Mouse (Mus musculus): ENCODE data around the gene Gm49336. TPM values are rescaled to one million over a fixed set of nuclear protein-coding genes. Genes with fewer than 3 reads are reported as not detected.

Gm49336 gene
- polyA plus RNA-seq, 1 experiment from 2014 or later = 33.3 TPM

DNA sequence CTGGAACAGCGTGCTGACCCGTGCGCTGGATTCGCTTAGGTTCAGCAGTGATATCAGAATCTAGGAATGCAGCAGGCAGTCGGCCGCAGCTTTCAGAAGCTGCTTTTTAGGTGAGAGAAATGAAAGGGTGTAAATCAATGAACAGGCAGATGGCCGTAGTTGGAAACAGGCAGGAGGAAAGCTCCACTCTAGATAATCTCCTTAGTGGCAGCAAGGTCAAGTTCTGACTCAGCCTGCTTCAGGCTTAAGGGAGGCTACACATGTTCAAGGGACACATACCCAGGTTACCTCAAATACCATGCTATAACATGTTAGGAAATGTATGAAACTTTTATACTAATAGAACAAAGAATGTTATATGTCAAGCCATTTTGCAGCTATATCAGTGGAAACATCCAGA is 11.0 kb upstream of the Gm49336 start:
- no peak overlapping the region for H3K9ac ChIP-seq
- H3K27me3 ChIP-seq = no peaks in the 10 kb centered on the region
- no peaks in the 10 kb centered on the region for H3K36me3 ChIP-seq
- no peak overlapping the region for H3K4me2 ChIP-seq
- no peak overlapping the region for H3K27ac ChIP-seq
- 73% methylated on average over 7 of the region's 7 CpGs for WGBS (ENCODE audit: insufficient replicate concordance)
- DNase-seq = no peak
- H3K9me3 ChIP-seq (replicated peaks) = no peaks in the 10 kb centered on the region
- no peak for ATAC-seq (ENCODE audit: low read depth)
- no peak overlapping the region for H3K4me3 ChIP-seq (replicated peaks)
- peaks cover 18% of the 10 kb centered on the region for H3K4me1 ChIP-seq (replicated peaks)

DNA sequence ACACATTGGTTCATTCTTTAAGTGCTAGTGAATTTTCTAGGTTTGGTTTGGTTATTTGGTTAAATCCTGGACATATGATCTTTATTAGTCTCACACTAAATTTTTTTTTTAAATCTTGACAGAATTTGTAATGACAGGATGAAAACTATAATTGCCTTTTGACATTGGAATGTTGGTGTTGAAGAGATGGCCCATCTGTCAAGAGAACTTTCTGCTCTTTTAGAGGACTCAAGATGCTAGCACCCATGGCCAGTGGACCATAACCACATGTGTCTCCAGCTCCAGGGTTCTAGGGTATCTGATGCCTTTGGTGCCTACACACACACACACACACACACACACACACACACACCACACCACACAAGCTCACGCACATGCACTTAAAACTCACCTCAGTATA is 6.5 kb upstream of the Gm49336 start:
- Histone ChIP-seq H3K9me3 (replicated peaks) (no peaks in the 10 kb centered on the region), H3K4me2 (no peak overlapping the region), H3K4me3 (replicated peaks) (no peak overlapping the region), H3K4me1 (replicated peaks) (peaks cover 20% of the 10 kb centered on the region), H3K36me3 (no peaks in the 10 kb centered on the region), H3K27ac (no peak overlapping the region), H3K9ac (no peak overlapping the region), H3K27me3 (no peaks in the 10 kb centered on the region)
- ATAC-seq (ENCODE audit: low read depth) (no peak), DNase-seq (no peak)
- WGBS (ENCODE audit: insufficient replicate concordance) = 75% methylated on average over 1 of the region's 1 CpGs

DNA sequence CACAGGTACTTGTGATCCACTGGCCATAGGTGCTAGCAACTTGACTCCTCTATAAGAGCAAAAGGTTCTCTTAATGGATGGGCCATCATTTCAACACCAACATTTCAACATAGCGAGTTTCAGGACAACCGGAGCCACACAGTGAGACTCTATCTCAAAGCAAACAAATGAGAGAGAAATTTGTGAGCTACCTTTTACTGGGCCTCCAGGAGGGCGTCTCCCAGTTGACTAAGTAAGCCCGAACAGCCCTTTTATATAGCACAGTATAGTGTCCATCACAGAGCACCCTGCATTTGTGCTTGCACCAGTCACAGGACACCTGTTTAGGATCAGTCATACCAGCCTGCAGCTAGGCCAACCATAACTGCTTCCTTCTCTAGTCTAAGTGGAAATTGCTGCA is 5.8 kb upstream of the Gm49336 start:
- ATAC-seq (ENCODE audit: low read depth) (peak; percentile 76), DNase-seq (no peak)
- Histone ChIP-seq H3K27ac (peak overlapping the region; percentile 39; the same call in 1 of the 2 replicates), H3K9ac (peak overlapping the region; percentile 26; the same call in 1 of the 2 replicates), H3K27me3 (no peaks in the 10 kb centered on the region), H3K4me3 (replicated peaks) (no peak overlapping the region; the same call in 1 of the 2 replicates), H3K4me1 (replicated peaks) (peaks cover 27% of the 10 kb centered on the region), H3K36me3 (no peaks in the 10 kb centered on the region), H3K9me3 (replicated peaks) (no peaks in the 10 kb centered on the region), H3K4me2 (peak overlapping the region; percentile 49)
- WGBS (ENCODE audit: insufficient replicate concordance) = 52% methylated on average over 4 of the region's 4 CpGs

DNA sequence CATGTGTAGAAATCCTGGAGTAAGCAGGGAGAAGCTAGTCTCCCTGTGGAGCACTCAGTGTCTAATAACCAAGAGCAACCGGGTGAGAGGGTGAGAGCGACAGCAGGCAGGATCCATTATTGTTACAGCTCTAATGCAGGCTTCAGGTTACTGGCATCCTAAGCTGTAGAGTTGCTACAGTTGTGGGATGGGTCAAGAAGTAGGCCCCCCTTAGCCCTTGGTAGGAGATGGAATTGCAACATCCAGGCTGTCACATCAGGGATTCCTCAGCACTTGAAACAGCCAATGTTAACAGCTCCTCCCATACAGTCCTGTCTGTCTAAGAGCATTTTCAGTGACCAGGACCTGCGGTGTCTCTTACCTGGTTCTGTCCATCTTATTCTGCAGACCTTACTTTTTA is 5.0 kb upstream of the Gm49336 start:
- no peaks in the 10 kb centered on the region for H3K27me3 ChIP-seq
- ATAC-seq (ENCODE audit: low read depth) (no peak), DNase-seq (no peak)
- WGBS (ENCODE audit: insufficient replicate concordance) = 53% methylated on average over 3 of the region's 3 CpGs
- H3K4me2 ChIP-seq = no peak overlapping the region
- no peaks in the 10 kb centered on the region for H3K9me3 ChIP-seq (replicated peaks)
- H3K4me1 ChIP-seq (replicated peaks) = peaks cover 27% of the 10 kb centered on the region
- H3K36me3 ChIP-seq = no peaks in the 10 kb centered on the region
- H3K9ac ChIP-seq = 0 out of 2 replicates have a peak overlapping the region, but pooled peaks have one; percentile 26
- no peak overlapping the region for H3K4me3 ChIP-seq (replicated peaks)
- H3K27ac ChIP-seq = no peak overlapping the region

DNA sequence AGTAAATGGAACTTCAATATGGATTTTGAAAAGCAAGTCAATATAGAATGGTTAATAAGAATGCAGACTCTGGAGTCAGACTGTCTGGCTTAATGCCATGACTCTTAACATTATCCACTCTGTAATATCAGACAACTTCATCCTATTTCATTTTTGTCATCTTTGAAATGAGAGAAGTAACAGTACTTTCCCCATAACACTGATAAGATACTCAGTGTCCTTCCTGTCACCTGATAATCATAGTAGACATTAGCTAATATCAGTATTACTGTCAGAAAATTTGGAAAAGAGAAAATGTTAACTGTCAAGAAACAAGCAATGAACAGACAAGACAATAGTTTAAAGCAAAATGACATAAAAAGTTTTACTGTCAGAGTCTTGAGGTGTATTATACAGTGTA is 3.5 kb upstream of the Gm49336 start:
- no peak overlapping the region for H3K4me3 ChIP-seq (replicated peaks)
- H3K27ac ChIP-seq = no peak overlapping the region
- H3K27me3 ChIP-seq = no peaks in the 10 kb centered on the region
- no peak overlapping the region for H3K4me2 ChIP-seq
- H3K9me3 ChIP-seq (replicated peaks) = no peaks in the 10 kb centered on the region
- DNase-seq (no peak), ATAC-seq (ENCODE audit: low read depth) (no peak)
- H3K4me1 ChIP-seq (replicated peaks) = peaks cover 32% of the 10 kb centered on the region
- no peaks in the 10 kb centered on the region for H3K36me3 ChIP-seq
- H3K9ac ChIP-seq = no peak overlapping the region

DNA sequence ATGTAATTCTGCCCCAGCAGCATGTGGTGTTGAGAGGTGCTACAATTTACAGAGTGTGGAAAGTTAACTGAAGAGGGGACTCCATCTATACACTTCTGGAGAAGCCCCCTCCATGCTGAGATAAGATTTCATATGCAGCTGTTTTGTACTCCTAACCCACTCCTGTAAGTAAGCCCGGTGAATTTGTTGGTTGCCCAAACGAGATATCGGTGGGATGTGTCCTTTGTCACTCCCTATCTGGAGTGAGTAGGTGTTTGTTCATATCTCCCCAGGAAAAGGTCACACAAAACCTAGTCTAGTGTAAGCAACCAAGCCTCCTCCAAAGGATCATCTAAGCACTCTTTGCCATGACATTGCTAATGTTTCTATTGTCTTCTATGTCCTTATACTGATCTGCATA is 2.2 kb upstream of the Gm49336 start:
- DNase-seq (no peak), ATAC-seq (ENCODE audit: low read depth) (no peak)
- Histone ChIP-seq H3K9ac (0 out of 2 replicates have a peak overlapping the region, but pooled peaks have one; percentile 23), H3K27ac (no peak overlapping the region), H3K4me2 (no peak overlapping the region), H3K4me1 (replicated peaks) (peaks cover 43% of the 10 kb centered on the region), H3K36me3 (no peaks in the 10 kb centered on the region), H3K4me3 (replicated peaks) (no peak overlapping the region), H3K27me3 (no peaks in the 10 kb centered on the region), H3K9me3 (replicated peaks) (no peaks in the 10 kb centered on the region)
- WGBS (ENCODE audit: insufficient replicate concordance) = 25% methylated on average over 3 of the region's 3 CpGs

DNA sequence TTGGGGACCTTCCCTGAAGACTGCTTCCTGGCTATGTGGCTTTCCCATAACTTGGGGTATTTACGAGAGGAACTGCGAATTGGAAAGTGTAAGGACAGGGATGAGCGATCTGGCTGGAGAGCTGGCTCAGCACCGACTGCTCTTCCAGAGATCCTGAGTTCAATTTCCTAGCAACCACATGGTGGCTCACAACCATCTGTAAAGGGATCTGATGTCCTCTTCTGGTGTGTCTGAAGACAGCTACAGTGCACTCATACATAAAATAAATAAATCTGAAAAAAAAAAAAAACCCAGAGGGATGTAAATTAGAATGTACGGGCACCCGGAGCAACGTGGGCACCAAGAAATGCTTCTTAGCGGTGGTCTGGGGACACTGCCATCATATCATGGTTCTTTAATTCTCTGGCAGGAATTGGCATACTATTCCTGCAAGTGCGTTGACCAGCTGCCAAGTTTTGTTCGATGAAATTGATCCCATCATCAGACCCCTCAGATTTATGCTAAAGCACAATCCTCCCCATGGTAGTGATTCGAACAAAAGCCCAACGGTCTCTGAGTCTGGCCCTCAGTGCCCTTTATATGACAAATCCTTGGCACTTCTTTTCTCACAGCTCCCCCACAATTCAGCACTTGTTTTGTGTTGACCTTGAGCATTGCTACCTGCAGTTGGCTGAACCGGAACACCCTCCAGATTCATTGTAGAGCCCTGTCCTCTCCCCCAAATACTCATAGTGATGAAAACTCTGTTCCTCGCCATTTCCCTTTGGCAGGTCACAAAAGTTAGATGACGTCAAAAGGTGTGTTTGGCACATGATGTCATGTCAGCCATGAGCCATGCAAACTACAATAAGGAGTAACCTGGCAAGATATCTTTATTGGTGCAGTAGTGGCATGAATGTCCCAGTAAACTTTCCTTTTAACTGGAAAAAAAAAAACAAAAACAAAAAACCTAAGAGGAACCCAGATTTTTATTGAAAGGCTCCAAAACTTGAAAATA is 995 bp upstream of the Gm49336 start:
- H3K27me3 ChIP-seq = no peaks in the 10 kb centered on the region
- DNase-seq (no peak), ATAC-seq (ENCODE audit: low read depth) (no peak)
- peak overlapping the region; percentile 98 for H3K4me3 ChIP-seq (replicated peaks)
- peak overlapping the region; percentile 98 for H3K9ac ChIP-seq
- H3K27ac ChIP-seq = peak overlapping the region; percentile 87
- H3K4me1 ChIP-seq (replicated peaks) = peaks cover 44% of the 10 kb centered on the region
- peak overlapping the region; percentile 86 for H3K4me2 ChIP-seq
- 17% methylated on average over 15 of the region's 15 CpGs for WGBS (ENCODE audit: insufficient replicate concordance)
- H3K9me3 ChIP-seq (replicated peaks) = no peaks in the 10 kb centered on the region
- no peaks in the 10 kb centered on the region for H3K36me3 ChIP-seq

DNA sequence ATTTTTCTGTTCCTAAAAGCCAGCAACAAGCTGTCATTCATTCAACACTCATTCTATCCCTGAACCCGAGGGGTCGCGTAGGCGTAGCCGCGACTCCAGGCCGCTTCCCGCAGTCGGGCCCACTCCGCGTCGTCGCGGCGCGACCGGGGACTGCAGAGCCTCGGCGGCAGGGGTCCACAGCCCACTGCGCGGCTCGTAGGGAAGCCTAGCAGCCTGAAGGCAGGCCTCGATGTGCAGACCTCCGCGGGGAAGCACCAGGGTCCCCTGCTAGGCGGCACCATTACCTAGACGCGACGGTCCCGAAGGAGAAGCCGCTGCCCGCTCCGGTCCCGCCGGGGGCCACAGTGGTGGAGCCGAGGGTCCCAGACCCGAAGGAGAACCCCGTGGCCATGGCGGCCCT is 428 bp downstream of the Gm49336 start:
- peak; percentile 46 for ATAC-seq (ENCODE audit: low read depth)

DNA sequence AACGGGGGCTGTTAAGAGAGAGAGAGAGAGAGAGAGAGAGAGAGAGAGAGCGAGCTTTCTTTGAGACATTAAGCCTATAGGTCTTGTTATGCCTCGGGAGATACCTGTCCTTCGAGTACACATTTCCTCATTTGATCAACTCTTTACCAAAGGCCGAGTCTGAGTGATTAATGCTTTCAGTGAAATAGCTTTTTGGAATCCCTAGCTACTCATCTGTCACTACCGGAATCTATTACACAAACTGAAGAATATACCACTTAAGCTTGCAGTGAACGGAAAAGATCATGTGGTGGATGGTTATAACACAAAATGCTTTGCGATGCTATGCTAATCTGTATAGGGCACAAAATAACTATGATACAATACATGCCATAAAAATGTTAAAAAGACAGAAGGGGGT is 941 bp downstream of the Gm49336 start:
- WGBS (ENCODE audit: insufficient replicate concordance) = 3% methylated on average over 8 of the region's 8 CpGs
- H3K27ac ChIP-seq = peak overlapping the region; percentile 87
- ATAC-seq (ENCODE audit: low read depth) = no peak

More for the DNA sequence above, 428 bp downstream of the Gm49336 start:
- peak overlapping the region; percentile 69 for H3K4me2 ChIP-seq
- H3K36me3 ChIP-seq = peaks cover 6% of the 10 kb centered on the region
- peak overlapping the region; percentile 98 for H3K4me3 ChIP-seq (replicated peaks)
- no peaks in the 10 kb centered on the region for H3K9me3 ChIP-seq (replicated peaks)
- no peaks in the 10 kb centered on the region for H3K27me3 ChIP-seq
- whole genome bisulfite sequencing (ENCODE audit: insufficient replicate concordance) = under 1% methylated on average over 38 of the region's 39 CpGs
- no peak for DNase-seq
- peak overlapping the region; percentile 87 for H3K27ac ChIP-seq
- H3K4me1 ChIP-seq (replicated peaks) = peaks cover 32% of the 10 kb centered on the region
- H3K9ac ChIP-seq = peak overlapping the region; percentile 98

DNA sequence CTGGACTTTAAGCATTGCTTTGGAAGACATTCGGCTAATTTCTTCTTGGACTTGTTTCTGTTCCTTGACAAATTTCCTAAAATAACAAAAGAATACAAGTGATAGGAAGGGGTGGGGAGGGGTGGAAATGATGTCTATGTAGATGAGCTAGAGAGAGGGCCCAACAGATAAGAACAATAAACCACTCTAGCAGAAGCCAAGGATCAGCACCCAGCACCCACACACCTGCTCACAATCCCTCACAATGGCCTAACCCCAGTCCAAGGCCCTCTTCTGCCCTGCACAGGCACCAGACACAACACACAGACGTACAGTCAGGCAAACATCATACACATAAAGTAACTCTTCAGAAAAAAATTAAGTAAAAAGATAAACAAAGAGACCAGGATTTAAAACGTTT is 12.8 kb downstream of the Gm49336 start:
- no peaks in the 10 kb centered on the region for H3K4me1 ChIP-seq (replicated peaks)
- 69% methylated on average over 3 of the region's 3 CpGs for WGBS (ENCODE audit: insufficient replicate concordance)

More for the DNA sequence above, 941 bp downstream of the Gm49336 start:
- Histone ChIP-seq H3K4me2 (peak overlapping the region; percentile 69), H3K9me3 (replicated peaks) (no peaks in the 10 kb centered on the region), H3K9ac (peak overlapping the region; percentile 98), H3K27me3 (no peaks in the 10 kb centered on the region), H3K4me1 (replicated peaks) (peaks cover 32% of the 10 kb centered on the region), H3K4me3 (replicated peaks) (peak overlapping the region; percentile 98), H3K36me3 (peaks cover 7% of the 10 kb centered on the region)
- DNase-seq = no peak

DNA sequence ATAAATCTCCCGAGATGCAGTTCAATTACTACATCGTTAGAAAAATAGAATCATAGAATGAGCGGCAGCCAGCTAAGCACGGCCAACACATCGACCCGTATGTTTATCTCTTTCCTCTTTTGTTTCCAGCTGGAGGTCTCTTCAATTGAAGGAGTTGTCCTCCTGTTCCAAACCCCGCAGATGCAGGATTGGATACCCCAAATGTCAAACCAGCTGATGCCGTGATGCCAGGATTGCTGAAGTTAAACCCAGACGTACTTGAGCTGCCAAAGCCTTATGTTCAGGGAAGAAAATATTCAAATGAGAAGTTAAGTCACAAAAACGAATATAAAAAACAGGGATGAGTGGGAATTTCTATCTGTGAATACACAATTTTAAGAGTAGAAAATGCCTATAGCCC is 31.4 kb downstream of the Gm49336 start:
- Histone ChIP-seq H3K36me3 (peaks cover 50% of the 10 kb centered on the region), H3K4me3 (replicated peaks) (no peak overlapping the region), H3K9ac (no peak overlapping the region), H3K4me2 (no peak overlapping the region), H3K9me3 (replicated peaks) (no peaks in the 10 kb centered on the region), H3K27ac (no peak overlapping the region), H3K4me1 (replicated peaks) (no peaks in the 10 kb centered on the region), H3K27me3 (no peaks in the 10 kb centered on the region)
- ATAC-seq (ENCODE audit: low read depth) (no peak), DNase-seq (no peak)
- 79% methylated on average over 10 of the region's 10 CpGs for WGBS (ENCODE audit: insufficient replicate concordance)

More for the DNA sequence above, 12.8 kb downstream of the Gm49336 start:
- Histone ChIP-seq H3K9ac (no peak overlapping the region), H3K36me3 (peaks cover 62% of the 10 kb centered on the region), H3K27ac (no peak overlapping the region), H3K9me3 (replicated peaks) (no peaks in the 10 kb centered on the region), H3K4me3 (replicated peaks) (no peak overlapping the region), H3K4me2 (no peak overlapping the region), H3K27me3 (no peaks in the 10 kb centered on the region)
- DNase-seq (no peak), ATAC-seq (ENCODE audit: low read depth) (no peak)
